Mouse (Mus musculus): ENCODE measurements around the gene Rpl12. TPM values are rescaled to one million over a fixed set of nuclear protein-coding genes. Genes with fewer than 3 reads are reported as not detected.
A peak's percentile ranks its signal among the peaks of the same experiment; 100 is the strongest.

The Rpl12 gene
- 10 to 100 TPM; 52.0 to 67.4 TPM for total RNA-seq (2021)
- long read RNA-seq, experiment 1, transcript Rpl12-203 (7 exons, 1,242 nt) = major isoform, 37 of 43 reads
- long read RNA-seq, experiment 1, partial matches to known transcripts = 5 of 43 reads
- long read RNA-seq, experiment 1, other reads (novel, unspliced or antisense) = 1 of 43 reads
- long read RNA-seq, experiment 2, transcript Rpl12-203 (7 exons, 1,242 nt) = major isoform, 24 of 25 reads
- long read RNA-seq, experiment 2, partial matches to known transcripts = 0 of 25 reads
- long read RNA-seq, experiment 2, other reads (novel, unspliced or antisense) = 0 of 25 reads

DNA sequence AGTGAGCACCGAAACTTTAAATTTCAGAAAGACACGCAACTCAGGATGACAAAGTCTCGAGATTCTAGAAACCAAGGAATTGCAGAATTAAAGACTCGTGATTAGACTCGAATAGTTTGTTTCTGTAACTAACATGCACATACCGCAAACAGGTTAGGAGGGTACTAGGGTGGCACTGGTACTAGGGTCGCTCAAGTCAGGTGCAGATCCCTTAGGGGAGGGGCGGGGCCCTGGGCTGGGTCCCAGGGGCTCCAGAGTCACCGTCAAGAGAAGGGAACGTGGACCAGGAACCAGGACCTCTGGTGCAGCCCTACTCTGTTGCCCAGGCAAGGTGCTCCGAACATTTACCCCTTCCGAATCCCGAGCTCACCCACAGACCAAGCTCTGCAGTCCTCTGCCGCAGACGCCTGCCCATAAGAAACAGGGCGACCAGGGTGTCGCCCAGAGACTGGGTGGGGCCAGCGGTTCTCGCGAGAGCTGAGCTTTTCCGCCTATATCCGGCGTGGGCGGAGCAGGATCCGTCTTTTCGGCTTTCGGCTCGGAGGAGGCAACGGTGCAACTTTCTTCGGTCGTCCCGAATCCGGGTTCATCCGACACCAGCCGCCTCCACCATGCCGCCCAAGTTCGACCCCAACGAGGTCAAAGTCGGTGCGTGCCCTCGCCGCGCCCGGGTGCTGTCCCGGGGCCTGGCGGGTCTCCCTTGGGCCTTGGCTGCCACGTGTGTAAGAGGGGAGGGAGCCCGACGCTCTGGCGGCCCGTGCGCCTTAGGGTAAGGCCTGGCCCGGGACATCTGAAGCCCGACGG lies at the start of gene Rpl12, which contains the start of gene Lrsam1:
TSS of gene Rpl12 (plus strand) at position 368 of the 804 bp plus-strand sequence.
TSS of gene Lrsam1 (minus strand) at position 423 of the 804 bp plus-strand sequence.
- peak; percentile 94 for DNase-seq

DNA sequence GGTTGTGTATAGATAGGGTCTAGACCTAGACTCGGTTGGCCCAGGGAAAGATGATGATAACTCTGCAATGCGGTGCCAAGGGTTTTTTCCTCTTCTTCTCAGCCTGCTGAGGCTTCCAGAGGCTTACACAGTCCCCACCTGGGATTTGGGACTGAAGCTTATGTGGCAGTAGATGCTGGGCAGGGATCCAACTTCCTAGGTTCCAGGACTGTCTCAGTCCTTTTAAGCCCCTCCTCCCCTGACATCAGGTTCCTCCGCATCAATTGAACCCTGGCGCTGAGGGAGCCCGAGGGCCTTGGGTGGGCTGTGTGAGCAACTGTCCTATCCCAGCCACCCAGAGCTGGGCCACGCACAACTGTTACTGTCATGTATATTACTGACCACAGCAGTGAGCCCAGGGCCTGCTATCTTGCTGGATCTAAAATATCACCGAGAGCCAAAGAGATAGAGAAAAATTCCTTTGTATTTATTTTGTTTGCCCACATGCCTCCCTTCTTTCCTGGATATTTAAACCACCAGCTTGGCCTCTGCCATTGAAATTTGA lies 49.6 kb upstream of the Rpl12 start:
- DNase-seq = no peak

DNA sequence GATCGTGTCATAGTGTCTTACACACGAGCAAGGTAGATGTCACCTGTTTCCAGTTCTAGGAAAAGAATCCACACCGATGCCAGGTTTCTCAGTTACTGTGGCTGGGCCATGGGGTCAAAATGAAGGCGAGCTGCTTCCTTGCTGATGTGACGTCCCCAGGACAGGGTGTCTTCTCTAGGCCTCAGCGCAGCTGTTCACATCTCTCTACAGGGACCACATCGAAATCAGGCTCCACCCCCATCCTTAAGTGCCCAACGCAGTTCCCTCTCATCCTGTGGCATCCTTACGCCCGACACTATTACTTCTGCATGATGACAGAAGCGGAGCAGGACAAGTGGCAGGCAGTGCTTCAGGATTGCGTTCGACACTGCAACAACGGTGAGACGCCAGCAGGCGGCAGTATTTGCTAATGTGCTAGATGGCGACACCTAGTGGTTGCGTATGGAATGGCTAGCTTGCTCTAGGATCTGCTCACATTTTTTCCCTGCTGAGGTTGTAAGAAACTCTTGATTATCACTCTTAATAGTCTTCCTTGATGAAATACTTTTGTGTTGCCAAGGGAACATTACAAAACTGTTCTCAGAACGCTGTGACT lies 49.1 kb upstream of the Rpl12 start:
- peak; percentile 59 for DNase-seq

DNA sequence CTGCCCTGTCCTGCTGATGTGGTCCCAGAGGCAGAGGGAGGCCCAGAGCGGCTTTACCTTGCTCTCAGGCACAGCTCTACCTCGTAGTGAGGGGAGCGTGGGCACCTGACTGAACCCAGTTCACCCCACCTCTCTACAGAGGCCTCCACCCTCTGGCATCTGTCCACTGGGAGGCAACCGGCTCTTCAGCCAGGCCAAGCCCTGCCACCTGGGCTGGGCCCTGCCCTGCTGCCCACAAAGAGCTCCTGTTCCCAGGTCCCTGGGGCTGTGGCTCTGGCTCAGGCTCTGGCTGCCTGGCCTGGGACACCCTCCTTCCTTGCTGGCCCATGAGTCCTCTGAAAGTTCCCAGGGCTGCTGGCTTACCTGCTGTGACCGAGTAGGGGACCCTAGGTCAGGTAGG lies 47.0 kb upstream of the Rpl12 start:
- no peak for DNase-seq

DNA sequence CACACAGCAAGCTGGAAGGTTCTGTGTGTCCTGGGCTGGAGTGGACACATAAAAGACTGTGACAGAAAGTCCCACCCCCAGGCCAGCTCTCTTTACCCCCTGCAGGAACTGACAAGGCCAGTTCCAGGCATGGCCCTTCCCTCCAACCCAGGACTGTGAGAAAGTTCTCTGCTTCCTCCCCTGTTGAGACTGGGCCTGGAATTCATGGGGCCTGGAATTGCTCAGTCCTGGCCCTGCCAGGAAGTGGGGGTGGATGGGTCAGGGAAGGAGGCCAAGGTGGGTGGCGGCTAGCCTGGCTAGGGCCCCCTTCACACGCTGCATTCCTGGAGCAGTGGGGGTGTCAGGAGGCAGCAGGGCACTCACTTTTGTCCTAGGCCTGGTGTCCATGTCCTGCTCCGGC lies 46.5 kb upstream of the Rpl12 start:
- DNase-seq = peak; percentile 65

DNA sequence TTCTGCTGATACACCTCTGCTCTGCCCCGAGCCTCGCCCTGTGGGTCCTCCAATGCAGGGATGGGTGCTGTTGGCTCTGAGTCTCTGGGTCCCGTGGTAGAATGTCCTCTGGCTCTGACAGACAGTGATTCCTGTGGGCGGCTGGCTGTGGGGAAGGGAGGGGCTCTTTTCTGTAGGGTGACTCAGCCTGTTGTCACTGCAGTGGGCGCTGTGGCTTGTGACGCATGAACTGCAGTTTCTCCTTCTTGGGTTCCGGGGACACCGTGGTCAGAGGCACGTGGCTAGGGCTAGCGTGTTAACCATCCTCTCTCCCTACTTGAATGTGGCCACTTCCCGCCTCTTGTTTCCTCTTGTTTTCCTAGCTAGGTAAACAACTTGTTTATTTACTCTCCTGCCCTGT lies 43.8 kb upstream of the Rpl12 start:
- no peak for DNase-seq

DNA sequence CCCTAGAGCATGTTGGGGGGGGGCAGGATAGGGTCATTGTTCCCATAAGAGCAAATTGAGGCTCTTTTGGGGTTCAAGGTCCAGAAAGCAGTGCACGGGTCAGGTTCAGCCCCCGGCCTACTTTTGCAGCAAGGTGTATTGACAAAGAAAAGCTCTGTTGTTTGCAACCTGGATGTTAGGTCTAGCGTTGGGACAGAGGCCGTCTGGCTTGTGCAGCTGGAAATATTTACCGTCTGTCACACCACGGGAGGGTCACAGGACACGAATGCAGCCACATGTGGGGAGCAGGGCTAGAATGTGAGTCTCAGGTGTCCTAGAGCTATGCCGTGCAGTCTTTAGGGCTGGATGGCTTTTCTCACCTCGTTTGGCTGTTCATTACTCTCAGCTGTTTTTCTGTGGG lies 43.0 kb upstream of the Rpl12 start:
- no peak for DNase-seq

DNA sequence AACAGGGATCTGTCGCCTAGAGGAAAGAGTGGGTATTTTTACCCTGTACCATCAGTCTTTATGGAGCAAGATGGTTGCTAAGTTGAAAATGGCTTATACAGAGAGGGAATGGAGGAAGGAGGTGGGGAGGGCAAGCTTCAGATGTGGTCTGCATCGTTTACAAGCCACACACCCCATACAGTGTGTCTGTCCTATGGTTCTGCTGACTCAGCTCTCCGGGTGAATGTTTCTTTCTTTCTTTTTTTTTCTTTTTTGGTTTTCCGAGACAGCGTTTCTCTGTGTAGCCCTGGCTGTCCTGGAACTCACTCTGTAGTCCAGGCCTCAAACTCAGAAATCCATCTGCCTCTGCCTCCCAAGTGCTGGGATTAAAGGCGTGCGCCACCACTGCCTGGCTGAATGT lies 40.1 kb upstream of the Rpl12 start:
- no peak for DNase-seq

DNA sequence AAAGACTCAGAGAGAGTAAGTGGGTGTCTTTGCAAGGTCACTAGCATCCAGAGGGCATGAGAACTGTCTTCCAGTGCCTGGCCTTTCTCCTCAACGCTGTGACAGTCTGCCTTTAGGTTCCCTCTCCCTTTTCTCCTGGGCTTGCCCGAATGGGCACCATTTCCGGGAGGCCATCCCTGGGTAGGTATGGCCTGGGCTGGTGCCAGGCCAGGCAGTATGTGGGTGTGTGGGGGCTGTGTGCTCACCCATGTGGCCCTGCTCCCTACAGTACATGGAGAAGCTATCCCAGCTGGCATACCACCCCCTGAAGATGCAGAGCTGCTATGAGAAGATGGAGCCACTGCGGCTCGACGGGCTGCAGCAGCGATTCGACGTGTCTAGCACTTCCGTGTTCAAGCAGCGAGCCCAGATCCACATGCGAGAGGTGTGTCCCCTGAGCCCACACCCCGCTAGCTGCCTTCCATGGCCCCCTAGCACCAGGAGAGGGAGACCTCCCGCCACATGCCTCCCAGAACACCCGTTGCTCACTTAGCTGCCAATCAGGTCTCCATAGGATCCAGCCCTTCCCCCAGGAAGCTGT lies 39.5 kb upstream of the Rpl12 start:
- no peak for DNase-seq

DNA sequence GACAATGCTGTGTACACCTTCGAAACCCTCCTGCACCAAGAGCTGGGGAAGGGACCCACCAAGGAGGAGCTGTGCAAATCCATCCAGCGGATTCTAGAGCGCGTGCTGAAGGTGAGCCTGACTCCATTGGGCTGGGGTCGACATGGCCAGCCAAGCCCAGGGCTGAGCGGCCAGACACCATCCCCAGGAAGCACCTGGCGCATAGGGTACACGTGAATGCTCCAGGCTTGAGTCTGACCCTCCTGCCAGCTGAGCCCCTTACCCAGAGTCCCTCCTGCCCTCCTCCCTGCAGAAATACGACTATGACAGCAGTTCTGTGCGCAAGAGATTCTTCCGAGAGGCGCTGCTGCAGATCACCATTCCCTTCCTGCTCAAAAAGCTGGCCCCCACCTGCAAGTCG lies 38.8 kb upstream of the Rpl12 start:
- DNase-seq = no peak

DNA sequence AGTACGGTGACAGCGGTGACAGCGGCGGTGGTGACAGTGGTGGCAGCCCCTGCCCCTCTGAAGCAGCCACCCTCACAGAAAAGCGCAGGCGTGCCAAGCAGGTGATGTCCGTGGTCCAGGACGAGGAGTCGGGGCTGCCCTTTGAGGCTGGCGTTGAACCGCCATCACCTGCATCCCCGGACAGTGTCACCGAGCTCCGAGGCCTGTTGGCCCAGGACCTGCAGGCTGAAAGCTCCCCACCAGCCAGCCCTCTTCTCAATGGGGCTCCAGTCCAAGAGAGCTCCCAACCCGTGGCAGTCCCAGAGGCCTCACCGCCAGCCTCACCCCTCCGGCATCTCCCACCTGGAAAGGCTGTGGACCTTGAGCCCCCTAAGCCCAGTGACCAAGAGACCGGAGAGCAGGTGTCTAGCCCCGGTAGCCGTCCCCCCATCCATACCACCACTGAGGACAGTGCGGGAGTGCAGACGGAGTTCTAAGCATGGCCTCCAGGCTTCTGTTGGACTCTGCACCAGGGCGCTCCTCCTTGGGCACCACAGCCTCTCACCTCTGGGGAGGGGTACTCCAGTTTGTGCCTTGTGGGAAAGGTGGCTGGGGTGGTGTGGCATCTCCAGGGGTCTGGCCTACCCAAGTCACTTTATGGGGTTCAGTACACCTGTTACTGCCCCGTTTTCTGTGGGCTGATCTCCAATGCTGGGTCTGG lies 37.7 kb upstream of the Rpl12 start:
- no peak for DNase-seq

DNA sequence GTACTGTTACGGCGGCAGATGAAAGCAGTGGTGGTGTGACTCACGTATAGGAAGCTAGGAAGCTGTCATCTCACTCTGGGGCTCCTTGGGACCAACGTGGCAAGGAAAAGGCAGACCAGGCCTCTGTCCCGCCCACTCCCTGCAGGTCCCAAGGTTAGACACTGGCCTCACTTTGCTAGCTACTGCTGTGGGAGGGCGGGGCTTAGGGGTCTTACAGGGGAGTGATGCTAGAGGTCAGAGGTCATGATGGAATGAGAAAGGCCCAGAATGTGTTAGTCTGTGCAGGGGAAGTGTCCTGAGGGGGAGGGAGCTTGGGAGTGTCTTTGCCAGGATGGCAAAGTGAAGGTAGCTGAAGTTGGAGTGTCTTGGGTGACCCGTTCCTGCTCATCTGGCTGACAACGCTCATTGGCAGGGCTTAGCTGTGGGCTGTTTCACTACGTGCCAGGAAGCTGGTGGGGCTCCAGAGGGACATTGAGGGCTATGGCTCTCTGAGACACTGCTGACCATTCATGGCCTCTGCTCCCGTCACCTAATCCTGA lies 37.0 kb upstream of the Rpl12 start:
- DNase-seq = no peak

DNA sequence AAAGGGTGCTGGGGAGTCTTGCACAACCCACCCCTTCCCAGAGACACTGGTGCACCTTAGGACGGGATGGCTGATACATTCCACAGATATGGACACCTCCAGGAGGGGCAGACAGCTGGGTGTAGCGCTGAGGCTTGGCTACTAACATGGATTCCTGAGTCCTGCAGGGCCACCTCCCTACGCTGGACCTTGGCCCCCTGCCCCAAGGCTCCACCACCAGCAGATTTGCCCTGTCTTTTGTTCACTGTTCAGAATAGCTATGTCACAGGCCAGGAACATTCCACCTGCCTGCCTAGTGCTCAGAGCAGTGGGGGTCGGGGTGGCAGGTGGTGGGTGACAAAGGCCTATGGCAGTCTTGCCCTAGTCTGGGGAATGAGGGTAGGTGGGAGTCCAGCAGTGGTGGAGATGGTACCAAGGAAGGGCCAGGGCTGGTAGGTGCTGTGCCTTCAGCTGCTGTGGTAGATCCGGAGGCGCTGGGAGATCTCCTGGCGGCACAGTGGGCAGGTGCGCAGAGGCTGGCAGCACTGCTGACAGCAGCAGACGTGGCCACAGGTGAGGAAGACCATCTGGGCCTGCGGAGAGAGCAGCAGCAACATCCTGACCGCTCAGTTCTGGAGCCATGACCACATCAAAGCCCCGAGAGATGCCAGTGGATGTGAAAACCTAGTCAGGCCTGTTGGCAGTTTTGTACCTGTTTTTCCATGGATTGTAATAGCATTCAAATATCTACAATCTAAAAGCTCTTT lies 34.9 kb upstream of the Rpl12 start:
- no peak for DNase-seq

DNA sequence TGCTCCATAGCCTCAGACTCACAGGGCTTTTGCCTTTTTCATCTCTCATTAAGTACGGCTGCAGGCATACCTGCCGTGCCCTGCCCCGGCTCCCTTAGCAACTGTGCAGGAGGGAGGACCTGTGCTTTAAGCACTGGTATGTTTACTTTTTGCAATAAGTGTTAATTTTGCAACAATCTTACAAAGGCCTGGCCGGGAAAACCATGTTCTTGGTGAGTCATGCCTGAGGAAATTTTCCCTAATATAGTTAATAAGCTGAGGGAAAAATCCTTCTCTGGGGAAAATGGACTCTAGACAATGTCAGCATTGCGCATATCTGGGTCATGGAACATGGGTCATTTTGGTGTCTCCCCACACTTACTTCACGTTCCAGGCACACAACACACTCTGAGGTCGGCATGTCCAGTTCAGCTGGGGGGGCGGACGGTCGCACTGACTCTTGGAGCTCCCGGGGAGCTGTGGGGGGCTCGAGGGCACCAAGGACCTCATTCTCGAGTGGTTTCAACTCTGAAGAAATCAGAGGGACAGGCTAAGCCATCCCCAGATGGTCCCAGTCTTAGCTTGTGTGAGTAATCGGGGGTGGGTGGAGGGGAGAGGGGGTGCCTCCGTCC lies 33.6 kb upstream of the Rpl12 start:
- no peak for DNase-seq

DNA sequence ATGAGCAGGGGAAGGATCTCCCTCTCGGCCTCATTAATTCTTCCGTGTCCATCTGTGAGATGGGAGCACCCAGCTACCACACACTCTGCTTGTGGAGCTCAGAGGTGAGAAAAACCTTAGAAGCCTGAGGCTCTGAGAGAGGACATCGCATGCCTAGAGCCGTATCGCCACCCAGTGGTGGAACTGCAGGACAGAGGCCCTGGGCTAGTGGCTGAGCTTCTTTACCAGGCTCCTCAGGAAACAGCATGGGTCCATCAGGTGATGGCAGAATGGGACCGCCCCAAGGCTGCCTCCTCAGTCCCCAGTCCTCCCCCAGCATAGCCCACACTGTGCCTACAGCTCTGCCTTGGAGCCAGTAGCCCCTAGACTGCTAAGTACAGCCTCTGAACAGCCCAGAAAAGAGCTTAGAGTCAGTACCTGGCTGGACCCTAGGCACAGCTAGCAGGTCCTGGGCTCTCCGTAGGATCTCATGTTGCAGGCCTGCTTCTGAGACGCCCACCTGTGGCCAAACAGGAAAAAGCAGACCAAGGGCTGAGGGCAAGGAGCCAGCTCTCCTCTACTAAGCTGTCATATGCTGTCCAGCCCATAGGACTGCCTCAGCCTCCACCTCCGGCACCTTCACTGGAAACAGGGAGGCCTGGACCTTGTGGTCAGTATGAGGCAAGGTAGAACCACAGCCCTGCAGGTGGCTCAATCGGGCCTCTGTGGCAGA lies 33.0 kb upstream of the Rpl12 start:
- DNase-seq = peak; percentile 71

DNA sequence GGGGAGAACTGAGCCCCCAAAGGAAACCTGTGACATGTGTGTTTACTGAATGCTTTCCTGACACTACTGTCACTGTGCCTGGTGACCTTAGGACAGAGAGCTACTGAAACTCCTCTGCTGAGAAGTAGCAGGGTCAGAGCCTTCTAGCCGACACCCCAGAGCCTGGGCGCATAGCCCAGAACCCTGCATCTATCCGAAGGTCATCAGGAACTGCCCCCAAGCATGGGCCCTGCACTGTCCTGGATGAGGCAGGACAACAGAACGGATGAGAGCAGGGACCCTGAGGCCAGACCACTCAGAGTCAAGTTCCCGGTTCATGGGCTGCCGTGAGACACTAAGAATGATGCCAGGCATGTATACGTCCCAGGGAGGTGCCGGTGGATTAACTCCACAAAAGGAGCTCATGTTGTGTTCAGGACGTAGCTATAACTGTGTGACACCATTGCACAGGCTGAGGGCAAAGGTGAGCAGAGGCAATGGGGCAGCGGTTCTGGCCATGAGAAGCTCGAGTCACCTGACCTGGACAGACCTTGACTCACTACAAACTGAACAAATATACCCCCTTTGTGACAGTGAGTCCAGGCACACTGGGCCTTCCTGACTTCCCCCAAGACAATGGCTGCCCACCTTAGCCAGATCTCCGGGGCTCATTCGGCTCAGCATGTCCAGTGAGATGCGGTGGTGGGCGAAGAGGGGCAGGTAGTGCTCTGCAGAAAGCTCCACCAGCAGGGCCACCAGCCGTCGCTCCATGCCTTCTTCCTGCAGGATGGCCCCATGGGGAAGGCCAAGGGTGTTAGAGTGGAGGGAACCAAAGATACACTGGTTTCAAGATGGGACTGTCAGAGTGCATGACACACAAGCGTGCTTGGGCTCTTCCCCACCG lies 32.2 kb upstream of the Rpl12 start:
- DNase-seq = no peak

DNA sequence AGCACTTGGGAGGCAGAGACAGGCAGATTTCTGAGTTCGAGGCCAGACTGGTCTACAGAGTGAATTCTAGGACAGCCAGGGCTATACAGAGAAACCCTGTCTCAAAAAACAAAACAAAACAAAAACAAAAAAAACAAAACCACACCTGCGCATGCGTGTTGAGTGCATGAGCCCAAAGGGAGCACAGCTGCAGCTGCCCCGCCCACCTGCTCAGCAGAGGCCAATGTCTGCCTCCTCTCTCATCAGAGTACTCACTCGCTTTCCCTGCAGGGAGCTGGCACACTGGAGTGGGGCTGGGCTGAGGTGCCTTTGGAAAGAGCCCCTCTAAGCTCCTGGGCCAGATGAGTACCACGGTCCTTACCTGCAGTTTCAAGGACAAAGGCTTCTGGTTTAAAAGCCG lies 29.6 kb upstream of the Rpl12 start:
- no peak for DNase-seq

DNA sequence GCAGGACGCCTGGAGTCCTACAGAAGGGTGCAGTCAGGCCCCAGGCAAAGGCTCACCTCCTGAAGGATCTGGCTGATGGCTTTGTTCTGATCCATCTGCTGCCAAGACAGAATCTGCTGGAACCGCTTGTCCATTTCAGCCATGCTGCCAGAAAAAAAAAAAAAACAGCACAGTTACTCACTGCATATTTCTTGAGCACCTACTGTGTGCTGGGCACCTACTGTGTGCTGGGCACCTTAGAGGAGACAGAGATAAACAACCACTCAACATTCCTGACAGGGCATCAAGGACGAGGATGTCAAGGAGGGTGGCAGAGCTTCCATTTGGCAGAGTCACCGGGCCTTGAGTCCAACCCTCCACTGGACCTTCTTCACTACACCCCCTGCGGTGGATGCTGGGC lies 22.6 kb upstream of the Rpl12 start:
- DNase-seq = no peak

DNA sequence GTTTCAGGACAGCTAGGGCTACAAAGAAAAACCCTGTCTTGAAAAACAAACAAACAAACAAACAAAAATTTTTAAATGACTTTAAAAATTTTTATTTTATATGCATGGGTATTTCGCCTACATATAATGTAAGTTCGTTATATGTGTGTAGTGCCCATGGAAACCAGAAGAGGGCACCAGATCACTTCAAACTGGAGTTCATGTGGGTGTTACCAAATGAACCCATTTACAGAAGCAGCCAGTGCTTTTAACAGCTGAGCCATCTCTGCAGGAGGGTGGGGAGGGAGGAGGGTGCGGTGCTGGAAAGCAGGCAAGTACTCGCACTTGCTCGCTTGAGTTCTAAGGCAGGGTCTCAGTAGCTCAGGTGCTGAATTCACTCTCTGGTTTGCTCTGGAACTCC lies 21.9 kb upstream of the Rpl12 start:
- no peak for DNase-seq
